Mouse (Mus musculus) cerebral cortex, adult 2 months (tissue): ENCODE data around the gene Commd1.

Experiments used
- WGBS: fragments of 180-500 bp; shearing (Covaris S2); methylation state at CpG from one replicate; pipeline ENCODE4 v1.1.7; 2018; 5-methylcytosine and 5-hydroxymethylcytosine counted together

Commd1 gene

GRCm38 (mm10) chr11:22952668-22953067, 29.5 kb downstream of the Commd1 start:
- 81% methylated on average over 7 of the region's 7 CpGs for WGBS

- 90% methylated on average over 6 of the region's 6 CpGs for WGBS
Measured at GRCm38 (mm10) chr11:22950131-22950530, 32.1 kb downstream of the Commd1 start.

- 100% methylated on average over 1 of the region's 1 CpGs for WGBS
Measured at GRCm38 (mm10) chr11:22949101-22949500, 33.1 kb downstream of the Commd1 start.

DNA sequence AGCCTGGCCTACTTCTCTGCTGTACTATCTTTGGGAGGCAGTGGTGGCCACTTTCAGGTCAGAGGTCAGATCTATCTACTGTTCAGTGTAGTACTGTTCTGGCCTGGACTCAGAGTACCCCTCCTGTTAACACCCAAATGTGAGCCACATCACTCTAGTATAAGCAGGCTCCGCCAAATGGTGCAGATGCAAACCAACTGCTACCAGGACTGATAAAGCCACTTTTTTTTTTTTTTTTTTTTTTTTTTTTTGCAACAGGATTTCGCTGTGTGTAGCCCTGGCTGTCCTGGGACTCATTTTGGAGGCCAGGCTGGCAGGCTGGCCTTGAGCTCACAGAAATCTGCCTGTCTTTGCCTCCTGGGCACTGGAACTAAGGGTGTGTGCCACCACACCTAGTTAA, 43.2 kb downstream of the Commd1 start:
- WGBS, result 91% methylated on average over 2 of the region's 2 CpGs

DNA sequence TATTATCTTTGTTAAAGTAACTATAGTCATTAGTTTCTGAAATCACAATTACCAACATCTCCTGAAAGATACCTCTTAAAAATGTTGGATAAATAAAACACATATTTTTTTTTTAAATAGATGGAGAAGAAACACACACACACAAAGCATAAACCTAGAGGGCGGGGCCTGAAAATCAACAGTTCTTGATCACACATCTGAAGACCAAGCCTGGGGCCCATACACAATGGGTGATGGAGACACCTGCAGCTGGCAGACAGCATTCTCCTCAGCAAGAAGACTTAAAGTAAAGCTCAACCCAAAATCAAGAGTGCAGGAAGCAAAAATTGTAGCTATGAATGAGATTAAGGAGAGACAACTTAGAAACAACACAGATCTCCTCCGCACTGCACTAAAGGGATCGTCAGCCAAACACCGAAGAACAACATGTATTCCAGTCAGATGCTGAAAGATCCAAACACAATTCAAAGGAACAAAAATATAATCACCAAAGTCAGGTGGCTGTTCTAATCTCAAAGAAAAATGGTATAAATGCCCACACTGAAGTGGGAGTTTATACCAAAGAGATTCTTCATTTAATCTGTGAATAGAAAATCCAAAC, 44.4 kb downstream of the Commd1 start:
- WGBS, result 79% methylated on average over 4 of the region's 4 CpGs

- WGBS, result 47% methylated on average over 5 of the region's 5 CpGs
Measured at GRCm38 (mm10) chr11:22936446-22937125, 45.6 kb downstream of the Commd1 start.

DNA sequence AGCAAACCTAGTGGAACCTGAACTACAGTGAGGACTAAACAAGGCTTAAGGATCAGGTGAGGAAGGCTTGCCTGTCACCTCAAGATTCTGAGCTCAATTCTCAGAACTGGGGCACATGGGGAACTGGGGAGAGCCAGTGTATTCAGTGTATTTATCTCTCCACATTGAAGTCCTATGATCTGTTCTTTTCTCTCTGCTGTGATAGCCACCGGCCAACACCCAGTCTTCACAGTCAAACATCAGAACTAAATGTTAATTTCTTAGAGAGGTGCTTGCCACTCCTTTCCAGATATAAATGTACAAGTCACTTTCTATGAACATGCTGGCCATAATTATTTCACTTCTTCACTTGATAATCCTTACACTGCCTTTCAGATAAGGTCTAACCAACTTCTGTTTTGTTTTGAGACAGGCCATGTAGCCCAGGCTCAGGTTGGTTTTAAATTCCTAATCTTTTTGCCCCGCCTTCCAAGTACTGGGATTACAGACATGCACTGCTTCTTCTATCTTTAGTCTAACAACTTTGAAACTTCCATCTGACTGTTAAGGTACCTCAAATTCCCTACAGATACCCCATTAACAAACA, 50.8 kb downstream of the Commd1 start:
- WGBS, result 94% methylated on average over 2 of the region's 2 CpGs

GRCm38 (mm10) chr11:22930129-22930528, 52.1 kb downstream of the Commd1 start:
- WGBS, result 48% methylated on average over 2 of the region's 2 CpGs

GRCm38 (mm10) chr11:22928586-22929169, 53.5 kb downstream of the Commd1 start:
- 65% methylated on average over 8 of the region's 8 CpGs for WGBS

DNA sequence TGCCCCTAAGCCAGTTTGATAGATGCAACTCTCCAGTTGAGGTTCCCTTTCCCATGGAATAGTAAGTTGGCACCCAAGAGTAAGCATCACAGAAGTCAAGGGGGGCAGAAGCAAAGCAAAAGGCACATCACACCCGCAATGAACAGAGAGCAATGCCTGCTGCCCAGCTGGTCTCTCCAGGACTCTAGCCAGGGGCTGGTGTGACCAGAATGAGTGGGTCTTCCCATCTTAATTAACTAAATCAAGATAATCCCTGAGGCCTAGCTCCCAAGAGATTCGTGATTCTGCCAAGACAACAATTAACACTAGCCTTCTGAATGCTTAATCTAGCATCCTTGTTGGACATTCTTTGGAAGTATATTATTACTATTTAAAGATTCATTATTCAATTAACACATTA, 58.6 kb downstream of the Commd1 start:
- WGBS, result 67% methylated on average over 2 of the region's 2 CpGs

- 94% methylated on average over 2 of the region's 2 CpGs for WGBS
Measured at GRCm38 (mm10) chr11:22922546-22922945, 59.6 kb downstream of the Commd1 start.

DNA sequence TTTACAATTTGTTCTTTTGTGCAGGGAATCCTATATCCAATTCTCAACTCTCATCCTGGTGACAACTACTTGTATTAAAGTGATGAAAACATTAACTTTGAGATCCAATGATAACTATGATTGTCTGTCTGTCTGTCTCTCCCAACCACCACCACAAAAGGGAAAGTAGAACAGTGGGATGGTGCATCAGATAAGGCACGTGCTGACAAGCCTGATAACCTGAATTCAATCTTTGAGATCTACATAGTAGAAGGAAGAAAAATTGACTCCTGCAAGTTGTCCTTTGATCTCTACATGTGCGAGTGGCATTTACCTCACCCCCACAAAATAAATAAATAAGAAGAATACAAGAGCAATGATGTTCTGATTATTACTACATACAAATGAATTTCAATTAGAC, 62.8 kb downstream of the Commd1 start:
- WGBS, result 83% methylated on average over 2 of the region's 2 CpGs

DNA sequence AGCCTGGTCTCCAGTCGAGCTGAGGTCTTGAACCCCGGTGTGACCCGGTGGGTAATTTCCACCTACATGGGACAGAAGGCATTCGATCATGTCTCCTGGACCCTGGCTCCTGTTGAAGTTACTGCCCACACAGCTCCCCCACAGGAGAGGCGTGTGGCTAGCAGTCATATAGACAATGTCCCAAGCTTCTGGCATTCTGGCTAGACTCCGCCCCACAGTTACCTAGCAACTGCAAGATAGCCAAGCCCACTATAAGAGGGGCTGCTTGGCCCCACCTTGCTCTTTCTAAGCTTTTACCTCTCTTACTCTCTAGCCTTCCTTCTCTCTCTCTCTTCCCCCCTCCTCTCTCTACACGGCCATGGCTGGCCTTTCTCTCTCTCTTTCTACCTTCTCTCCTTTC, 64.4 kb downstream of the Commd1 start:
- 95% methylated on average over 7 of the region's 7 CpGs for WGBS

GRCm38 (mm10) chr11:22913744-22914143, 68.4 kb downstream of the Commd1 start:
- 85% methylated on average over 4 of the region's 4 CpGs for WGBS

DNA sequence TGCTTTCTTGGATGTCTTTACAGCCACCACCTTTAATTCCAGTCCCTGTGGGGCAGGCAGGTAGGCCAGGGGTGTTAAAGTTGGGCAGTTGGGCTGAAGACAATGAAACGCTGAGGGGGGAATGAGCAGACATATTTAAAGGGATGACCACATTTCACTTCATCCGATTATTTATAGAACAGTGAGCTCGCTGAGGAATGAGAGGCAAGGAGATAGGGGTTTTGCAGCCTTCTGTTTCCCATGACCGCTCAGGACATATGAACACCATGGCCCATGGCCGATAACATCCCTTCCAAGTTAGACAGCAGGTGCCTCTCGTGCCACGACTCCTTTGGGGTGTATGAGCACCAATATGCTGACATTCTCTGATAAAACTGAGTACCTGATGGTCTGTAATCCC, 70.4 kb downstream of the Commd1 start:
- 97% methylated on average over 7 of the region's 7 CpGs for WGBS

DNA sequence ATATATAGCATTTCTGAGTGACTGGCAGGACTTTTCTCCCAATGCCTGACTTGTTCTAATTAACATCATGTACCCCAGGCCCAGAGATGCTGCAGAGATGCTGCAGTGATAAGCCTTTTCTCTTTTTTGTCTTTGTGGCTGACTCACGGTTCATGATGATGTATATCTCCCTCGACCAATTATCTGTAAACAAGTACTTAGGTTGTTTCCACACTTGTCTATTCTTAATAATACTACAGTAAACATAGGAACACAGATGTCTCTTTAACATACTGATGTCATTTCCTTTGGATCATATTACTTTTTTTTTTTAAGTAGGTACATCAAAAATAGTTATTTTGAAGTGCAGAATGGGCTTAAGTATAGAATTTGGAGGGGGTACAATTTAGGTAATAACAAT, 79.3 kb downstream of the Commd1 start:
- WGBS, result 82% methylated on average over 2 of the region's 2 CpGs

- 83% methylated on average over 3 of the region's 3 CpGs for WGBS
Measured at GRCm38 (mm10) chr11:22900041-22900440, 82.1 kb downstream of the Commd1 start.

DNA sequence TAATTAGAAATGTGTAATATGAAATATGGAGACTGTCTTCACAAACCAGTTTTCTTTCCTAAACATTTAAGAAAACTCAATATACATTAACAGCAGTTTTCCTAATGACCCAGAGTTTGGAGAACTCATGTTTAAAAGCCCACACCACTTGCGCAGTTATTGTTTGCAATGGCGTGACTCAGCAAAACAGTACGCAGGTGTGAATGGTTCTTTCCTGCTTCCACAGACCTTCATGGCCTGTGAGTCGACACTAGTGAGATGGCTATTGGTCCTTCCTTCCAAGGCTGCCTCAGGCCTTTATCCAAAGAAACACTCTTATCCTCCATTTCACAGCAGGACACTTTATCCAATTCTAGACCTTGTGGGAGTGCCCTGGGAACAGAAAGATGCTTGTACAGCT, 84.5 kb downstream of the Commd1 start:
- WGBS, result 94% methylated on average over 4 of the region's 4 CpGs

GRCm38 (mm10) chr11:22897127-22897526, 85.1 kb downstream of the Commd1 start:
- WGBS, result 91% methylated on average over 4 of the region's 4 CpGs

DNA sequence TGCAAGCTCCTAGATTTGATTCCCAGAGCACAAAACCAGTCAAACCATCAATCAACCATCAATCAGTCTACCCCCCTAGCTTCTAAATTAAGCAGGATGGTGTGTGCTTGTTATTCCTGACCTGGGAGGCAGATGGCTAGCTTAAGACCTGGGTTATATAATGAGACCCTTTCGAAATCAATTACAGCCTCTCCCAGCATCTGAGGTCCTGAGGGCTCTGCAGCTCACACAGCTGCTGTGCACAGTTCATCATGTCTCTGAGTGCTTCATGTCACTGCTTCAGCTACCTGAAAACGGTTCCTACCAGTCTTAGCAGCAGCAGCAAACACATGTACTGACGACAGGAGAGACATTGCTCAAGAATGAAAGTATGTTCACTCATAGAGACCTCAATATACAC, 89.1 kb downstream of the Commd1 start:
- WGBS, result 88% methylated on average over 3 of the region's 3 CpGs

- 85% methylated on average over 6 of the region's 6 CpGs for WGBS
Measured at GRCm38 (mm10) chr11:22892466-22892865, 89.7 kb downstream of the Commd1 start.

DNA sequence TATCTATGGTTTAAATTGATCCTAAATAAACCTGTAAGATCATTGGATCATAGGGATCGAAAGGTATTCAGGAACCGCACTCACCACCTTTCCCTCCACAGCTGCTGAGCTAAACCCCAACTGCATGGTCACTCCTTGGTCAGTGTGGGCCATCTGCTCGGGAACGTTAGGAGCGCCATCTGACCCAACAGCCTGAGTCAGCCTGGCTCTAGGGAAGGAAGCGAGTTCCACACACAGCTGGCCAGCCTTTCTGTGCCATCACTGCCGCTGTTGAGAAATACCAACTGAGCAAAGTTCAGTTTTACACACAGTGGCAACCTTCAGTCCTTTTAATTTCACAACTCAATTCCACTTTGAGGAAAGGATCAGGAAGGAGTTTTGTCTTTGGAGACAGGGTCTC, 90.3 kb downstream of the Commd1 start:
- WGBS, result 92% methylated on average over 7 of the region's 7 CpGs

- 87% methylated on average over 9 of the region's 9 CpGs for WGBS
Measured at GRCm38 (mm10) chr11:22891242-22891641, 90.9 kb downstream of the Commd1 start.
